Mouse (Mus musculus) stomach, embryonic 16.5 days (tissue): ENCODE results near the gene Gm21981. TPM values are rescaled to one million over a fixed set of nuclear protein-coding genes. Genes with fewer than 3 reads are reported as not detected.

Experiments
- ATAC-seq: fragments of 200-750 bp; cut with Nextera tagmentation; 2 replicates; pipeline ENCODE4 v1.8.0; 2017; ENCODE audit warnings: moderate number of reproducible peaks, moderate TSS enrichment; ENCODE audit not compliant: insufficient read depth, low FRiP score
- H3K27ac ChIP-seq: fragments of 300-500 bp; sonication (generic); 2 replicates; pipeline ENCODE4 v1.5.1; 2014; ENCODE audit warnings: low read length
- H3K27me3 ChIP-seq: fragments of 300-500 bp; sonication (generic); 2 replicates; pipeline ENCODE4 v1.6.1; 2014; ENCODE audit warnings: low read length, control low read depth, mixed read lengths; ENCODE audit not compliant: control insufficient read depth, insufficient read depth
- H3K36me3 ChIP-seq: fragments of 300-500 bp; sonication (generic); 2 replicates; pipeline ENCODE4 v1.6.1; 2014; ENCODE audit warnings: low read length; ENCODE audit not compliant: control insufficient read depth, insufficient read depth
- H3K4me1 ChIP-seq: fragments of 300-500 bp; sonication (generic); 2 replicates; pipeline ENCODE4 v1.6.1; 2014; ENCODE audit warnings: low read length, control low read depth, mixed read lengths; ENCODE audit not compliant: control insufficient read depth, insufficient read depth
- H3K4me2 ChIP-seq: fragments of 300-500 bp; sonication (generic); 2 replicates; pipeline ENCODE4 v1.6.1; 2014; ENCODE audit warnings: low read depth, low read length, mixed read lengths
- H3K4me3 ChIP-seq: fragments of 300-500 bp; sonication (generic); replicated peaks from 2 replicates; pipeline ENCODE4 v1.5.1; 2014; ENCODE audit warnings: mild to moderate bottlenecking, low read length
- H3K9ac ChIP-seq: fragments of 300-500 bp; sonication (generic); 2 replicates; pipeline ENCODE4 v1.6.1; 2014; ENCODE audit warnings: low read length
- H3K9me3 ChIP-seq: fragments of 300-500 bp; sonication (generic); replicated peaks from 2 replicates; pipeline ENCODE4 v1.6.1; 2016; ENCODE audit warnings: low read length, control low read depth; ENCODE audit not compliant: control insufficient read depth
- WGBS: fragments of 180-500 bp; shearing (Covaris S2); extraction: QIAGEN DNeasy Blood & Tissue Kit; methylation state at CpG from one replicate; pipeline ENCODE4 v1.1.7; 2014; 5-methylcytosine and 5-hydroxymethylcytosine counted together
- polyA plus RNA-seq: library from polyadenylated mRNA; unstranded; fragments of >200 nt; fragmentation: Nextera tagmentation; extraction: Ambion mirVana; gene quantifications from 2 replicates; pipeline ENCODE4 v1.2.1, GENCODE M21; 2015

The Gm21981 gene
- polyA plus RNA-seq, 1 experiment from 2014 or later = 0.19 TPM

- Histone ChIP-seq H3K4me3 (no peak overlapping the region), H3K36me3 (no peaks in the 10 kb centered on the region), H3K9ac (no peak overlapping the region), H3K27me3 (no peaks in the 10 kb centered on the region), H3K9me3 (no peaks in the 10 kb centered on the region), H3K4me1 (peaks cover 14% of the 10 kb centered on the region), H3K27ac (no peak overlapping the region), H3K4me2 (no peak overlapping the region)
- ATAC-seq = no peak
- 55% methylated on average over 1 of the region's 1 CpGs for WGBS
Observed at GRCm38 (mm10) chr17:47706196-47706595, 11.9 kb upstream of the Gm21981 start.

GRCm38 (mm10) chr17:47704692-47705091 is 10.4 kb upstream of the Gm21981 start:
- H3K4me3 ChIP-seq = no peak overlapping the region
- peaks cover 14% of the 10 kb centered on the region for H3K4me1 ChIP-seq
- no peaks in the 10 kb centered on the region for H3K36me3 ChIP-seq
- ATAC-seq = no peak
- H3K9ac ChIP-seq = no peak overlapping the region
- H3K27ac ChIP-seq = no peak overlapping the region
- H3K27me3 ChIP-seq = no peaks in the 10 kb centered on the region
- 86% methylated on average over 4 of the region's 4 CpGs for WGBS
- H3K9me3 ChIP-seq = no peaks in the 10 kb centered on the region
- H3K4me2 ChIP-seq = no peak overlapping the region

- Histone ChIP-seq H3K27me3 (no peaks in the 10 kb centered on the region), H3K4me2 (no peak overlapping the region), H3K36me3 (no peaks in the 10 kb centered on the region), H3K4me3 (no peak overlapping the region), H3K9me3 (no peaks in the 10 kb centered on the region), H3K9ac (no peak overlapping the region), H3K27ac (no peak overlapping the region), H3K4me1 (peaks cover 10% of the 10 kb centered on the region)
- no peak for ATAC-seq
- 43% methylated on average over 20 of the region's 20 CpGs for WGBS
Observed at GRCm38 (mm10) chr17:47703556-47703955, 9.3 kb upstream of the Gm21981 start.

GRCm38 (mm10) chr17:47702548-47703345 is 8.5 kb upstream of the Gm21981 start:
- Histone ChIP-seq H3K4me1 (peaks cover 6% of the 10 kb centered on the region; the same call in 1 of the 2 replicates), H3K27ac (no peak overlapping the region), H3K9me3 (no peaks in the 10 kb centered on the region), H3K4me3 (no peak overlapping the region), H3K9ac (no peak overlapping the region), H3K4me2 (no peak overlapping the region), H3K36me3 (no peaks in the 10 kb centered on the region), H3K27me3 (no peaks in the 10 kb centered on the region)
- ATAC-seq = no peak
- 39% methylated on average over 28 of the region's 28 CpGs for WGBS

- H3K9me3 ChIP-seq = no peaks in the 10 kb centered on the region
- no peaks in the 10 kb centered on the region for H3K36me3 ChIP-seq
- H3K4me3 ChIP-seq = no peak overlapping the region
- WGBS = 68% methylated on average over 9 of the region's 9 CpGs
- peaks cover 3% of the 10 kb centered on the region; the same call in 1 of the 2 replicates for H3K4me1 ChIP-seq
- no peak overlapping the region for H3K27ac ChIP-seq
- no peak overlapping the region for H3K4me2 ChIP-seq
- no peaks in the 10 kb centered on the region for H3K27me3 ChIP-seq
- ATAC-seq = no peak
- no peak overlapping the region for H3K9ac ChIP-seq
Observed at GRCm38 (mm10) chr17:47701793-47702192, 7.5 kb upstream of the Gm21981 start.

- 66% methylated on average over 2 of the region's 2 CpGs for WGBS
- Histone ChIP-seq H3K27ac (no peak overlapping the region), H3K4me3 (no peak overlapping the region), H3K4me1 (peaks cover 9% of the 10 kb centered on the region), H3K36me3 (no peaks in the 10 kb centered on the region), H3K9ac (no peak overlapping the region), H3K4me2 (no peak overlapping the region), H3K9me3 (no peaks in the 10 kb centered on the region), H3K27me3 (no peaks in the 10 kb centered on the region)
- ATAC-seq = no peak
Observed at GRCm38 (mm10) chr17:47699055-47699454, 4.8 kb upstream of the Gm21981 start.

- WGBS = 86% methylated on average over 10 of the region's 10 CpGs
- Histone ChIP-seq H3K4me2 (no peak overlapping the region), H3K9ac (no peak overlapping the region), H3K4me1 (peaks cover 13% of the 10 kb centered on the region), H3K27me3 (no peaks in the 10 kb centered on the region), H3K27ac (no peak overlapping the region), H3K9me3 (no peaks in the 10 kb centered on the region), H3K4me3 (no peak overlapping the region), H3K36me3 (no peaks in the 10 kb centered on the region)
- no peak for ATAC-seq
Observed at GRCm38 (mm10) chr17:47698156-47698555, 3.9 kb upstream of the Gm21981 start.

GRCm38 (mm10) chr17:47695337-47695710 is 1.1 kb upstream of the Gm21981 start:
- peaks cover 13% of the 10 kb centered on the region for H3K4me1 ChIP-seq
- H3K4me2 ChIP-seq = peak overlapping the region; percentile 97
- H3K9ac ChIP-seq = peak overlapping the region; percentile 90
- H3K36me3 ChIP-seq = no peaks in the 10 kb centered on the region
- H3K9me3 ChIP-seq = no peaks in the 10 kb centered on the region
- no peak; the same call in 1 of the 2 replicates for ATAC-seq
- H3K27me3 ChIP-seq = no peaks in the 10 kb centered on the region
- WGBS = 0% methylated on average over 22 of the region's 23 CpGs
- H3K4me3 ChIP-seq = peak overlapping the region; percentile 77
- no peak overlapping the region for H3K27ac ChIP-seq

- H3K27ac ChIP-seq = peak within 1 kb of the TSS; percentile 64
- peak within 1 kb of the TSS; percentile 77 for H3K4me3 ChIP-seq
- no peaks in the 10 kb centered on the region for H3K36me3 ChIP-seq
- WGBS = under 1% methylated on average over 67 of the region's 82 CpGs
- no peaks in the 10 kb centered on the region for H3K27me3 ChIP-seq
- H3K9ac ChIP-seq = peak within 1 kb of the TSS; percentile 90
- H3K9me3 ChIP-seq = no peaks in the 10 kb centered on the region
- H3K4me2 ChIP-seq = peak within 1 kb of the TSS; percentile 97
- H3K4me1 ChIP-seq = peaks cover 15% of the 10 kb centered on the region
- ATAC-seq = peak; percentile 95
Observed at GRCm38 (mm10) chr17:47694503-47695336, 465 bp upstream of the Gm21981 start, which contains the start of gene Prickle4. TSS of gene Prickle4 (minus strand) at chr17:47694736.
